Mouse (Mus musculus) embryonic facial prominence, embryonic 11.5 days (tissue): ENCODE measurements around the gene Numbl. TPM values are rescaled to one million over a fixed set of nuclear protein-coding genes. Genes with fewer than 3 reads are reported as not detected.

Experiments used
- ATAC-seq: fragments of 200-750 bp; cut with Nextera tagmentation; replicated peaks from 2 replicates; pipeline ENCODE4 v1.8.0; 2017; ENCODE audit warnings: low read depth; ENCODE audit not compliant: insufficient number of reproducible peaks, low FRiP score, low TSS enrichment
- DNase-seq: peaks from one replicate; pipeline ENCODE4 v3.0.0-alpha.2; 2015; ENCODE audit warnings: low spot score
- H3K27ac ChIP-seq: fragments of 300-500 bp; sonication (generic); replicated peaks from 2 replicates; pipeline ENCODE4 v1.5.1; 2014; ENCODE audit warnings: mild to moderate bottlenecking, low read depth, low read length, control low read depth
- H3K27me3 ChIP-seq: fragments of 300-500 bp; sonication (generic); 2 replicates; pipeline ENCODE4 v1.6.1; 2014; ENCODE audit warnings: mild to moderate bottlenecking, low read length, moderate library complexity, mixed read lengths; ENCODE audit not compliant: control insufficient read depth, insufficient read depth
- H3K36me3 ChIP-seq: fragments of 300-500 bp; sonication (generic); replicated peaks from 2 replicates; pipeline ENCODE4 v1.6.1; 2014; ENCODE audit warnings: low read depth, mild to moderate bottlenecking, low read length, moderate library complexity, mixed read lengths; ENCODE audit not compliant: control insufficient read depth, insufficient read depth
- H3K4me1 ChIP-seq: fragments of 300-500 bp; sonication (generic); 2 replicates; pipeline ENCODE4 v1.6.1; 2014; ENCODE audit warnings: low read length, mixed read lengths; ENCODE audit not compliant: control insufficient read depth, insufficient read depth
- H3K4me2 ChIP-seq: fragments of 300-500 bp; sonication (generic); 2 replicates; pipeline ENCODE4 v1.6.1; 2014; ENCODE audit warnings: low read depth, mild to moderate bottlenecking, control low read depth, low read length, moderate library complexity
- H3K4me3 ChIP-seq: fragments of 300-500 bp; sonication (generic); 2 replicates; pipeline ENCODE4 v1.5.1; 2014; ENCODE audit warnings: low read depth, low read length, control low read depth
- H3K9ac ChIP-seq: fragments of 300-500 bp; sonication (generic); replicated peaks from 2 replicates; pipeline ENCODE4 v1.6.1; 2014; ENCODE audit warnings: mild to moderate bottlenecking, control low read depth, low read length
- H3K9me3 ChIP-seq: fragments of 300-500 bp; sonication (generic); replicated peaks from 2 replicates; pipeline ENCODE4 v1.6.1; 2016; ENCODE audit warnings: mild to moderate bottlenecking, low read length, inconsistent platforms, mixed read lengths; ENCODE audit not compliant: control insufficient read depth
- WGBS: fragments of 180-500 bp; shearing (Covaris S2); extraction: QIAGEN DNeasy Blood & Tissue Kit; methylation state at CpG from one replicate; pipeline ENCODE4 v1.1.7; 2014; 5-methylcytosine and 5-hydroxymethylcytosine counted together
- polyA plus RNA-seq: library from polyadenylated mRNA; unstranded; fragments of >200 nt; fragmentation: Nextera tagmentation; extraction: Ambion mirVana; gene quantifications from 2 replicates; pipeline ENCODE4 v1.2.1, GENCODE M21; 2014

Gene Numbl
- 9.5 and 11.2 TPM in 2 replicates for polyA plus RNA-seq

- ATAC-seq (peak; percentile 81), DNase-seq (peak; percentile 97)
- H3K4me2 ChIP-seq = peak within 1 kb of the TSS; percentile 81
- no peaks in the 10 kb centered on the region for H3K9me3 ChIP-seq
- H3K4me1 ChIP-seq = peaks cover 6% of the 10 kb centered on the region; the same call in 1 of the 2 replicates
- peak within 1 kb of the TSS; percentile 84 for H3K4me3 ChIP-seq
- under 1% methylated on average over 30 of the region's 47 CpGs for WGBS
- H3K27me3 ChIP-seq = no peaks in the 10 kb centered on the region
- H3K9ac ChIP-seq = peak within 1 kb of the TSS; percentile 87
- H3K36me3 ChIP-seq = peaks cover 3% of the 10 kb centered on the region; the same call in 1 of the 2 replicates
- H3K27ac ChIP-seq = peak within 1 kb of the TSS; percentile 56
Measured at GRCm38 (mm10) chr7:27258205-27258899, at the start of gene Numbl. TSS of gene Numbl (plus strand) at chr7:27258433.

DNA sequence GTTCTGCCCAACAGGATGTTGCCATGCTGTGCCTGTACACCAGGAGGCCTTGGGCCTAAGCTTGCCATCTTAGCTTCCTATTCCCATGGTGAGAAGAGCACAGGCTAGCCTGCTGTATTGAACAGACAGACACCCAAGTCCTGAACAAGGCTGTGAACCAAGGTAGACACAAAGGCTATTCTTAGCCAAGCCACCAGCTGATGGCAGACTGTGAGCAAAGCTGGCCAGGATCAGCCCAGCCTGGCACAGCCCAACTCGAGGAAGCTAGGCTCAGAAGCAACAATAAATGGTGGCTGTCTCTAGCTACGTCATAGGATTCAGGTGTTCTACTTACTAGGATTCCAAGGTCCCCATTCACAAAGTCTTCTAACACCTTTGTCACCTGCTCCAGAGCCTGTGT is 45.6 kb upstream of the Numbl start:
- H3K4me1 ChIP-seq = no peaks in the 10 kb centered on the region
- H3K4me3 ChIP-seq = no peak overlapping the region
- H3K36me3 ChIP-seq = peaks cover under 1% of the 10 kb centered on the region
- H3K27me3 ChIP-seq = no peaks in the 10 kb centered on the region
- H3K4me2 ChIP-seq = no peak overlapping the region
- H3K27ac ChIP-seq = no peak overlapping the region
- 80% methylated on average over 2 of the region's 2 CpGs for WGBS
- H3K9me3 ChIP-seq = no peaks in the 10 kb centered on the region
- no peak overlapping the region for H3K9ac ChIP-seq
- no peak for DNase-seq
- no peak for ATAC-seq

- Histone ChIP-seq H3K4me1 (no peaks in the 10 kb centered on the region), H3K9ac (no peak overlapping the region), H3K27me3 (no peaks in the 10 kb centered on the region), H3K27ac (no peak overlapping the region), H3K4me2 (no peak overlapping the region), H3K4me3 (no peak overlapping the region), H3K9me3 (no peaks in the 10 kb centered on the region), H3K36me3 (no peaks in the 10 kb centered on the region)
- DNase-seq = no peak
- no peak for ATAC-seq
- whole genome bisulfite sequencing = 85% methylated on average over 7 of the region's 7 CpGs
Measured at GRCm38 (mm10) chr7:27218586-27218985, 39.6 kb upstream of the Numbl start.

DNA sequence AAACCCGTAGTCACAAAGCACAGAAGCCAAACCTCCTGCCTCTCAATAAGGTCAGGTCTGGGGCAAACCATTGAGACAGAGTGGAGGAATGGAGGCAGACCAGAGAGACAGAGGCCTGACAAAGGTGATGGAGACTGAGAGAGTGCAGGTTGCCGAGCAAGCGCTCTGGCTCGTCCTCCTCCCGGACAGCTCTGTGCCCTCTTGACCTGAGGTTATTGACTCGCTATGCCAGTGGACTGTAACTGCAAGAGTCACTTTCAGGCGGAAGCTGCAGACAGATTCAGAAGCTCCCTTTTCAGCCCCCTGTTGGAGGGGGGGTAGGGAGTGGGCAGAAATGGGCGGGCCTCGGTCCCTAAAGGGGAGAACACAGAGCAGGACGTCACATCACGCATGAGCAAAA is 38.3 kb upstream of the Numbl start:
- 71% methylated on average over 11 of the region's 11 CpGs for WGBS
- Histone ChIP-seq H3K9me3 (no peaks in the 10 kb centered on the region), H3K27ac (no peak overlapping the region), H3K4me1 (no peaks in the 10 kb centered on the region), H3K27me3 (no peaks in the 10 kb centered on the region), H3K36me3 (no peaks in the 10 kb centered on the region), H3K9ac (no peak overlapping the region), H3K4me3 (no peak overlapping the region), H3K4me2 (no peak overlapping the region)
- ATAC-seq = no peak
- no peak for DNase-seq

GRCm38 (mm10) chr7:27221939-27222338 is 36.3 kb upstream of the Numbl start:
- WGBS = 81% methylated on average over 6 of the region's 6 CpGs
- no peaks in the 10 kb centered on the region for H3K36me3 ChIP-seq
- no peak overlapping the region for H3K4me3 ChIP-seq
- H3K27ac ChIP-seq = no peak overlapping the region
- no peaks in the 10 kb centered on the region for H3K27me3 ChIP-seq
- ATAC-seq = no peak
- DNase-seq = no peak
- H3K4me1 ChIP-seq = no peaks in the 10 kb centered on the region; the same call in 1 of the 2 replicates
- no peak overlapping the region for H3K4me2 ChIP-seq
- no peak overlapping the region for H3K9ac ChIP-seq
- no peaks in the 10 kb centered on the region for H3K9me3 ChIP-seq

DNA sequence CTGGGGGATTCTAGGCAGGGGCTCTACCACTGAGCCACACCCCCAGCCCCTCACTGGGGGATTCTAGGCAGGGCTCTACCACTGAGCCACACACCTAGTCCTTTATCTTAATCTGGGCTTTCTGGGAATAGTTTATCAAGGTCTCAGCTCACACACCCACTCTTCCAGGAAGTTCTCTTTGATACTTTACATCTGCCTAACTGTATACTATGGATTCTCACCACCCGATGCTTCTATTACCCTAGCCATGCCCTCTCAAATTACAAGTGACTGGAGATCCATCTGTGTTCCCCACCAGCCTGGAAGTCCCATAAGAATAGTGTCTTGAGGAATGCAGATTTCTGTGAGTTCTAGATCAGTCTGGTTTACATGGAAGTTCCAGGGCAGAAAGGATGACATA is 35.7 kb upstream of the Numbl start:
- DNase-seq (no peak), ATAC-seq (no peak)
- H3K4me2 ChIP-seq = no peak overlapping the region
- no peak overlapping the region for H3K27ac ChIP-seq
- H3K9me3 ChIP-seq = no peaks in the 10 kb centered on the region
- peaks cover 2% of the 10 kb centered on the region for H3K4me1 ChIP-seq
- H3K4me3 ChIP-seq = no peak overlapping the region
- H3K27me3 ChIP-seq = no peaks in the 10 kb centered on the region
- H3K9ac ChIP-seq = no peak overlapping the region
- 56% methylated on average over 1 of the region's 1 CpGs for WGBS
- H3K36me3 ChIP-seq = no peaks in the 10 kb centered on the region

GRCm38 (mm10) chr7:27224877-27225575 is 33.2 kb upstream of the Numbl start:
- H3K4me1 ChIP-seq = peaks cover 2% of the 10 kb centered on the region
- no peak overlapping the region for H3K27ac ChIP-seq
- ATAC-seq (no peak), DNase-seq (no peak)
- no peaks in the 10 kb centered on the region for H3K27me3 ChIP-seq
- H3K4me2 ChIP-seq = no peak overlapping the region
- H3K9me3 ChIP-seq = no peaks in the 10 kb centered on the region
- H3K36me3 ChIP-seq = no peaks in the 10 kb centered on the region
- H3K4me3 ChIP-seq = no peak overlapping the region
- peak overlapping the region; percentile 5; the same call in 1 of the 2 replicates for H3K9ac ChIP-seq
- 81% methylated on average over 11 of the region's 11 CpGs for WGBS

DNA sequence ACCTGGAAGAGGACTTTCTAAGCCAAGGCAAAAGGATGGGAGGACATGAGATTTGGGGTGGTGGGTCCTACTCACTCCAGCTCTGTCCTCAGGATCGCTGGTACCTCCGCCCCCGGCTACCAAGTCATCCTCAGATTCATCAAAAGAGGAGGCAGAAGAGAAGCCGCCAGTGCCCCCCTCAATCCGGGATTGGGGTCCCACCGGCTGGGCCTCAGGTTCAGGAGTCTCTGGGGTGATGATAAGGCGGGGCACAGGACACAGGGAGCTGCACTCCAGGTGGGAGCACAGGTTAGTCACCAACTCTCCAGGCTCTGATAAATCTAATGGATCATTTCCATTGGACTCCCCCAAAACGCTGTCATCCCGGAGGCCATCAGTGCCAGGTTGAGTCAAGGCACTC is 31.0 kb upstream of the Numbl start:
- Histone ChIP-seq H3K4me1 (peaks cover 2% of the 10 kb centered on the region), H3K9me3 (no peaks in the 10 kb centered on the region), H3K36me3 (no peaks in the 10 kb centered on the region), H3K4me2 (peak overlapping the region; percentile 86), H3K4me3 (peak overlapping the region; percentile 81), H3K9ac (peak overlapping the region; percentile 85), H3K27ac (no peak overlapping the region), H3K27me3 (no peaks in the 10 kb centered on the region)
- DNase-seq (no peak), ATAC-seq (no peak)
- 32% methylated on average over 9 of the region's 9 CpGs for WGBS
